Mouse (Mus musculus) frontal cortex, postnatal 25 days (tissue): ENCODE data around the gene B4galt1.
"Not testable (repeated sequence)": the region's sequence is repeated elsewhere in the genome, so short reads cannot be mapped to it uniquely, and the experiment has no call there.

Experiments
- DNase-seq, 2 experiments: peaks; one replicate each; pipeline ENCODE4 v3.0.0; 2022; ENCODE audit warnings: low spot score in 2 of 2

B4galt1 gene

GRCm38 (mm10) chr4:40819151-40819550 is 34.7 kb downstream of the B4galt1 start:
- DNase-seq, result no peak

- DNase-seq, result no peak
Observed at GRCm38 (mm10) chr4:40818421-40818820, 35.4 kb downstream of the B4galt1 start.

GRCm38 (mm10) chr4:40817936-40818335 is 35.9 kb downstream of the B4galt1 start:
- no peak for DNase-seq

GRCm38 (mm10) chr4:40815775-40816372 is 37.9 kb downstream of the B4galt1 start:
- DNase-seq, result no peak

- DNase-seq, result no peak
Observed at GRCm38 (mm10) chr4:40815120-40815519, 38.7 kb downstream of the B4galt1 start.

GRCm38 (mm10) chr4:40814359-40814758 is 39.4 kb downstream of the B4galt1 start:
- no peak for DNase-seq

- no peak for DNase-seq
Observed at GRCm38 (mm10) chr4:40812891-40813290, 40.9 kb downstream of the B4galt1 start.

- no peak for DNase-seq
Observed at GRCm38 (mm10) chr4:40810481-40810880, 43.3 kb downstream of the B4galt1 start.

GRCm38 (mm10) chr4:40807382-40807781 is 46.4 kb downstream of the B4galt1 start:
- DNase-seq, result no peak

- no peak for DNase-seq
Observed at GRCm38 (mm10) chr4:40805401-40805800, 48.4 kb downstream of the B4galt1 start.

- no peak for DNase-seq
Observed at GRCm38 (mm10) chr4:40802787-40803186, 51.0 kb downstream of the B4galt1 start.

GRCm38 (mm10) chr4:40801908-40802307 is 51.9 kb downstream of the B4galt1 start:
- DNase-seq, result no peak

- no peak for DNase-seq
Observed at GRCm38 (mm10) chr4:40800873-40801272, 52.9 kb downstream of the B4galt1 start.

- not testable (repeated sequence) for DNase-seq
Observed at GRCm38 (mm10) chr4:40798833-40799555, 54.8 kb downstream of the B4galt1 start.

GRCm38 (mm10) chr4:40795761-40796160 is 58.0 kb downstream of the B4galt1 start:
- DNase-seq, result no peak

- no peak for DNase-seq
Observed at GRCm38 (mm10) chr4:40794320-40794719, 59.5 kb downstream of the B4galt1 start.

- no peak for DNase-seq
Observed at GRCm38 (mm10) chr4:40791176-40791575, 62.6 kb downstream of the B4galt1 start.

GRCm38 (mm10) chr4:40786578-40786977 is 67.2 kb downstream of the B4galt1 start:
- DNase-seq, result no peak

GRCm38 (mm10) chr4:40785620-40786166 is 68.1 kb downstream of the B4galt1 start:
- no peak for DNase-seq

GRCm38 (mm10) chr4:40784556-40785169 is 69.1 kb downstream of the B4galt1 start:
- no peak for DNase-seq

- DNase-seq, result no peak
Observed at GRCm38 (mm10) chr4:40783049-40783448, 70.8 kb downstream of the B4galt1 start.

- DNase-seq, result no peak
Observed at GRCm38 (mm10) chr4:40781797-40782495, 71.9 kb downstream of the B4galt1 start.
